In genomic region chr1:133268503-133268902, GRCm38 (mm10) we compare ENCODE assay signal across 13 mouse cellular contexts. TPM values are rescaled to one million over a fixed set of nuclear protein-coding genes. Genes with fewer than 3 reads are reported as not detected.
A peak's percentile ranks its signal among the peaks of the same experiment; 100 is the strongest.
DNase-seq lines count a peak whose midpoint lies in the region; ATAC-seq and TF ChIP-seq lines count a peak whose summit lies in the region.
"Had no signal": no experiment of that assay in that cellular context is flagged by ENCODE, and none has a peak within 500 bp of the region (broad histone marks: within the 10 kb centered on the region; RNA-seq: fewer than 3 reads in every experiment).

No protein-coding gene starts in this region.

- no peak for DNase-seq in heart, adult 8-10 months (ENCODE audit: low spot score)
- DNase-seq in CH12.LX (ENCODE audit: extremely low read depth) = no peak
- no peak for DNase-seq in forebrain, embryonic 11.5 days (ENCODE audit: low spot score)
- no peak for DNase-seq in thymus, adult 18-20 months
- no peak for DNase-seq in gastrocnemius, postnatal 4 days (ENCODE audit: low spot score in 2 of 2)
- DNase-seq: adrenal gland, adult 2 months; kidney, adult 8-10 months had no signal

- TF ChIP-seq EP300 in CH12.LX (IDR thresholded peaks at IDR 0.05; ENCODE audit: low read length) = no peak

- no peaks in the 10 kb centered on the region for H3K27me3 ChIP-seq in heart, embryonic 13.5 days (replicated peaks)
- peaks cover 97% of the 10 kb centered on the region for H3K27me3 ChIP-seq in CH12.LX (replicated peaks)
- no peaks in the 10 kb centered on the region for H3K27me3 ChIP-seq in forebrain, embryonic 11.5 days (ENCODE audit: control insufficient read depth, insufficient read depth, low read length)

- no peak for TF ChIP-seq POLR2A in CH12.LX (IDR thresholded peaks at IDR 0.05; ENCODE audit: low read depth, low read length)

- peak in 1 of 2 experiments; percentile 27; a peak in 2 of 4 replicates for TF ChIP-seq CTCF in CH12.LX (conservative IDR thresholded peaks at IDR 0.05 in 1 of 2, IDR thresholded peaks at IDR 0.05 in 1 of 2; ENCODE audit: low read depth in 2 of 2, low read length in 2 of 2)

- dilution Hi-C loops in CH12.LX (cut with MboI; ENCODE audit: extremely low pct_ligation_motif_present, extremely low pct_unique_long_range_greater_than_20kb, low sequenced_read_pairs) = no loop called here

- peaks cover 38% of the 10 kb centered on the region for H3K4me1 ChIP-seq in heart, embryonic 13.5 days
- H3K4me1 ChIP-seq in CH12.LX (ENCODE audit: control insufficient read depth in 1 of 2, insufficient read depth in 2 of 2) = peaks cover 4 to 9% of the 10 kb centered on the region in 2 experiments; a peak in 2 of 4 replicates
- peaks cover 12% of the 10 kb centered on the region for H3K4me1 ChIP-seq in forebrain, embryonic 11.5 days (replicated peaks; ENCODE audit: control insufficient read depth, insufficient read depth, low read length)

- H3K36me3 ChIP-seq in heart, embryonic 13.5 days = peaks cover 74% of the 10 kb centered on the region
- no peaks in the 10 kb centered on the region for H3K36me3 ChIP-seq in CH12.LX (replicated peaks in 1 of 2; ENCODE audit: control insufficient read depth in 1 of 2, insufficient read depth in 1 of 2, low read length in 1 of 2)
- no peaks in the 10 kb centered on the region for H3K36me3 ChIP-seq in forebrain, embryonic 11.5 days (ENCODE audit: control insufficient read depth, insufficient read depth, low read length)
- H3K36me3 ChIP-seq: limb, embryonic 13.5 days had no signal

- no peak overlapping the region for H3K4me3 ChIP-seq in heart, embryonic 13.5 days
- H3K4me3 ChIP-seq in CH12.LX (replicated peaks in 1 of 3; ENCODE audit: low read depth in 2 of 3, low read length in 2 of 3, poor library complexity in 1 of 3) = no peak overlapping the region
- no peak overlapping the region for H3K4me3 ChIP-seq in forebrain, embryonic 11.5 days (ENCODE audit: low read depth, low read length)
- H3K4me3 ChIP-seq: limb, embryonic 13.5 days had no signal

- H3K9ac ChIP-seq in heart, embryonic 13.5 days = peak overlapping the region; percentile 55; the same call in 1 of the 2 replicates
- no peak overlapping the region for H3K9ac ChIP-seq in CH12.LX (ENCODE audit: insufficient read depth, low read depth)
- peak overlapping the region; percentile 33; the same call in 1 of the 2 replicates for H3K9ac ChIP-seq in forebrain, embryonic 11.5 days (ENCODE audit: low read length)
- H3K9ac ChIP-seq: limb, embryonic 13.5 days had no signal

- 71% methylated on average over 3 of the region's 3 CpGs for WGBS in heart, embryonic 13.5 days
- whole genome bisulfite sequencing in forebrain, embryonic 11.5 days = 73% methylated on average over 3 of the region's 3 CpGs

- 0 out of 2 replicates have a peak overlapping the region, but pooled peaks have one; percentile 33 for H3K27ac ChIP-seq in heart, embryonic 13.5 days (replicated peaks)
- no peak overlapping the region for H3K27ac ChIP-seq in CH12.LX (ENCODE audit: insufficient read depth, low read depth)
- H3K27ac ChIP-seq in forebrain, embryonic 11.5 days (ENCODE audit: low read depth, low read length) = peak overlapping the region; percentile 71; the same call in 1 of the 2 replicates
- H3K27ac ChIP-seq: limb, embryonic 13.5 days had no signal

- H3K9me3 ChIP-seq in heart, embryonic 13.5 days = no peaks in the 10 kb centered on the region
- no peaks in the 10 kb centered on the region for H3K9me3 ChIP-seq in CH12.LX (replicated peaks; ENCODE audit: low read length)
- no peaks in the 10 kb centered on the region for H3K9me3 ChIP-seq in forebrain, embryonic 11.5 days (ENCODE audit: control insufficient read depth, low read length)
- H3K9me3 ChIP-seq: limb, embryonic 13.5 days had no signal

- no peak overlapping the region for H3K4me2 ChIP-seq in heart, embryonic 13.5 days
- no peak overlapping the region for H3K4me2 ChIP-seq in CH12.LX (ENCODE audit: insufficient read depth, low read depth, poor library complexity, severe bottlenecking)
- H3K4me2 ChIP-seq in forebrain, embryonic 11.5 days (ENCODE audit: low read depth, low read length, severe bottlenecking) = no peak overlapping the region
- H3K4me2 ChIP-seq: limb, embryonic 13.5 days had no signal

- TF ChIP-seq RAD21 in CH12.LX (IDR thresholded peaks at IDR 0.05; ENCODE audit: low read depth, low read length) = no peak; the same call in 1 of the 2 replicates

- no peak for ATAC-seq in heart, embryonic 13.5 days (ENCODE audit: extremely low read depth, insufficient number of reproducible peaks, low FRiP score, low TSS enrichment)
- ATAC-seq in forebrain, embryonic 11.5 days (replicated peaks; ENCODE audit: low FRiP score) = peak; percentile 47
- peak; percentile 51 for ATAC-seq in megakaryocyte progenitor cell, adult 5-6 weeks (replicated peaks; ENCODE audit: poor library complexity)
- ATAC-seq in activated CD4-positive, CD25-positive, alpha-beta regulatory T cell, adult 4 months = no peak

- in situ Hi-C loops in CH12.LX (cut with MboI; ENCODE audit: low pct_ligation_motif_present, low pct_unique_long_range_greater_than_20kb, low sequenced_read_pairs) = no loop called here

- H3K79me2 ChIP-seq in CH12.LX (replicated peaks; ENCODE audit: control insufficient read depth, extremely low read depth, insufficient read depth, poor library complexity, severe bottlenecking) = no peaks in the 10 kb centered on the region

TF ChIP-seq in CH12.LX, 34 proteins besides CTCF, POLR2A, EP300 and RAD21:
- TF ChIP-seq TBP (conservative IDR thresholded peaks at IDR 0.05; ENCODE audit: low read depth, low read length) (no peak), MYC (IDR thresholded peaks at IDR 0.05; ENCODE audit: low read depth, low read length) (no peak), SMC3 (IDR thresholded peaks at IDR 0.05; ENCODE audit: low read depth, low read length) (peak; percentile 22; the same call in 1 of the 2 replicates)
TF ChIP-seq in CH12.LX: peak in this region for 1.

RNA-seq across cellular contexts. Expression of gene Golt1a, which starts 41.1 kb away (rescaled TPM):
- 0.13 and 0.18 TPM in 2 replicates for polyA plus RNA-seq in heart, embryonic 13.5 days (2015; fragmentation: Nextera tagmentation; extraction: Ambion mirVana)
- total RNA-seq in heart, adult 8-10 months (2022) = not detected
- not detected in 2 replicates for total RNA-seq in CH12.LX (2012; rRNA removed)
- total RNA-seq in CH12.LX (2014; rRNA removed) = not detected in 2 replicates
- not detected in 2 replicates for polyA plus RNA-seq in CH12.LX (2012; ENCODE audit: insufficient read length, low read depth)
- polyA plus RNA-seq in forebrain, embryonic 11.5 days (2014; fragmentation: Nextera tagmentation; extraction: Ambion mirVana) = not detected in 2 replicates
- not detected in 2 replicates for total RNA-seq in megakaryocyte progenitor cell, adult 5-6 weeks (2015)
- not detected in 2 replicates for total RNA-seq in megakaryocyte progenitor cell, adult 5-6 weeks (2017)
- not detected for total RNA-seq in gastrocnemius, postnatal 4 days (2021)
- not detected for polyA plus RNA-seq in activated CD4-positive, CD25-positive, alpha-beta regulatory T cell, adult 4 months (2017; shearing (Covaris generic))
- total RNA-seq: gastrocnemius, adult 18-20 months had no signal
- polyA plus RNA-seq: adrenal gland, adult 2 months; limb, embryonic 13.5 days; neural tube, embryonic 14.5 days had no signal

RNA-seq across cellular contexts. Expression of gene Kiss1, which starts 53.2 kb away (rescaled TPM):
- polyA plus RNA-seq in heart, embryonic 13.5 days (2015; fragmentation: Nextera tagmentation; extraction: Ambion mirVana) = 0.60 TPM in 1 of 2 replicates, not detected in the other
- not detected for total RNA-seq in heart, adult 8-10 months (2022)
- total RNA-seq in CH12.LX (2012; rRNA removed) (not detected in 2 replicates), CH12.LX (2014; rRNA removed) (not detected in 2 replicates)
- polyA plus RNA-seq in CH12.LX (2012; ENCODE audit: insufficient read length, low read depth) = not detected in 2 replicates
- 0.43 TPM in 1 of 2 replicates, not detected in the other for polyA plus RNA-seq in forebrain, embryonic 11.5 days (2014; fragmentation: Nextera tagmentation; extraction: Ambion mirVana)
- total RNA-seq in megakaryocyte progenitor cell, adult 5-6 weeks (2015) = not detected in 2 replicates
- not detected in 2 replicates for total RNA-seq in megakaryocyte progenitor cell, adult 5-6 weeks (2017)
- total RNA-seq in gastrocnemius, postnatal 4 days (2021) = not detected
- not detected for polyA plus RNA-seq in activated CD4-positive, CD25-positive, alpha-beta regulatory T cell, adult 4 months (2017; shearing (Covaris generic))
- total RNA-seq: adrenal gland, adult 2 months; gastrocnemius, adult 18-20 months had no signal
- polyA plus RNA-seq: adrenal gland, adult 2 months; limb, embryonic 13.5 days; neural tube, embryonic 14.5 days had no signal

Comparison
In these comparisons a context has a peak if more than half of its experiments do, and no peak if none do; other contexts are left out.
1. ATAC-seq: peak in forebrain, embryonic 11.5 days (single experiment) and megakaryocyte progenitor cell, adult 5-6 weeks (single experiment); none in heart, embryonic 13.5 days (single experiment) and activated CD4-positive, CD25-positive, alpha-beta regulatory T cell, adult 4 months (single experiment).